Mouse (Mus musculus) thymus, adult 2 months (tissue): Measurements from ENCODE around the gene Kdelr2. TPM values are rescaled to one million over a fixed set of nuclear protein-coding genes. Genes with fewer than 3 reads are reported as not detected.

ENCODE experiments used
- DNase-seq: peaks from one replicate; pipeline ENCODE4 v3.0.0; 2021
- H3K27ac ChIP-seq: fragments of 200-500 bp; 2 replicates; pipeline ENCODE4 v1.5.1; 2012; ENCODE audit warnings: low read length, control low read depth; ENCODE audit not compliant: control insufficient read depth, insufficient read depth
- H3K27me3 ChIP-seq: fragments of 200-500 bp; 2 replicates; pipeline ENCODE4 v1.6.1; 2012; ENCODE audit warnings: mild to moderate bottlenecking, low read length, moderate library complexity, mixed read lengths; ENCODE audit not compliant: control insufficient read depth, insufficient read depth
- H3K36me3 ChIP-seq: fragments of 200-500 bp; 2 replicates; pipeline ENCODE4 v1.6.1; 2012; ENCODE audit warnings: mild to moderate bottlenecking, low read length, moderate library complexity; ENCODE audit not compliant: control insufficient read depth, insufficient read depth
- H3K4me1 ChIP-seq: fragments of 200-500 bp; replicated peaks from 2 replicates; pipeline ENCODE4 v1.6.1; 2012; ENCODE audit warnings: low read length; ENCODE audit not compliant: control insufficient read depth, insufficient read depth
- H3K4me3 ChIP-seq: fragments of 200-500 bp; 2 replicates; pipeline ENCODE4 v1.5.1; 2012; ENCODE audit warnings: mild to moderate bottlenecking, low read length, control low read depth, moderate library complexity; ENCODE audit not compliant: control insufficient read depth, insufficient read depth
- CTCF ChIP-seq: fragments of 200-500 bp; IDR thresholded peaks from 2 replicates; pipeline ENCODE4 v1.5.1; 2012; ENCODE audit warnings: mild to moderate bottlenecking, control low read depth, low read length, moderate library complexity, borderline replicate concordance; ENCODE audit not compliant: control insufficient read depth, poor library complexity, insufficient read depth; ENCODE audit errors: extremely low read depth
- POLR2A ChIP-seq: fragments of 200-500 bp; IDR thresholded peaks from 2 replicates; pipeline ENCODE4 v1.6.1; 2012; ENCODE audit warnings: mild to moderate bottlenecking, low read length, control low read depth, moderate library complexity; ENCODE audit not compliant: control insufficient read depth, poor library complexity, insufficient read depth; ENCODE audit errors: extremely low read depth
- WGBS: fragments of 180-500 bp; shearing (Covaris S2); methylation state at CpG from one replicate; pipeline ENCODE4 v1.1.7; 2018; 5-methylcytosine and 5-hydroxymethylcytosine counted together
- polyA plus RNA-seq: library from polyadenylated mRNA; depleted of rRNA; stranded (reverse); fragments of >200 nt; gene quantifications from 2 replicates; pipeline ENCODE4 v1.2.3, GENCODE M21; 2012

Kdelr2 gene
- polyA plus RNA-seq, 1 experiment, result 61.6 TPM

- TF ChIP-seq CTCF (no peak), POLR2A (no peak)
- Histone ChIP-seq H3K27ac (no peak overlapping the region), H3K36me3 (peaks cover 24% of the 10 kb centered on the region; the same call in 1 of the 2 replicates)
Observed at GRCm38 (mm10) chr5:143421484-143421883, 17.8 kb downstream of the Kdelr2 start.

GRCm38 (mm10) chr5:143422990-143423389 lies 19.4 kb downstream of the Kdelr2 start:
- Histone ChIP-seq H3K27me3 (no peaks in the 10 kb centered on the region), H3K36me3 (peaks cover 22% of the 10 kb centered on the region; the same call in 1 of the 2 replicates), H3K4me3 (no peak overlapping the region), H3K4me1 (no peaks in the 10 kb centered on the region), H3K27ac (no peak overlapping the region)
- TF ChIP-seq CTCF (no peak), POLR2A (no peak)
- 91% methylated on average over 4 of the region's 4 CpGs for WGBS
- no peak for DNase-seq

More at GRCm38 (mm10) chr5:143421484-143421883, 17.8 kb downstream of the Kdelr2 start:
- no peaks in the 10 kb centered on the region for H3K4me1 ChIP-seq
- 89% methylated on average over 4 of the region's 4 CpGs for WGBS
- H3K4me3 ChIP-seq, result no peak overlapping the region
- no peak for DNase-seq
- H3K27me3 ChIP-seq, result no peaks in the 10 kb centered on the region

GRCm38 (mm10) chr5:143423899-143424519 lies 20.4 kb downstream of the Kdelr2 start:
- H3K36me3 ChIP-seq, result peaks cover 13% of the 10 kb centered on the region; the same call in 1 of the 2 replicates
- no peak overlapping the region for H3K27ac ChIP-seq
- DNase-seq, result peak; percentile 61
- 15% methylated on average over 6 of the region's 6 CpGs for WGBS
- H3K27me3 ChIP-seq, result no peaks in the 10 kb centered on the region
- H3K4me3 ChIP-seq, result no peak overlapping the region
- TF ChIP-seq CTCF (no peak), POLR2A (no peak)
- H3K4me1 ChIP-seq, result no peaks in the 10 kb centered on the region

GRCm38 (mm10) chr5:143434421-143434820 lies 30.8 kb downstream of the Kdelr2 start:
- peak; percentile 77 for DNase-seq
- H3K4me1 ChIP-seq, result no peaks in the 10 kb centered on the region
- TF ChIP-seq POLR2A (no peak), CTCF (peak; percentile 78; the same call in 1 of the 2 replicates)
- H3K4me3 ChIP-seq, result no peak overlapping the region
- H3K36me3 ChIP-seq, result no peaks in the 10 kb centered on the region
- 4% methylated on average over 4 of the region's 4 CpGs for WGBS
- no peak overlapping the region for H3K27ac ChIP-seq
- no peaks in the 10 kb centered on the region for H3K27me3 ChIP-seq

GRCm38 (mm10) chr5:143441298-143441697 lies 37.7 kb downstream of the Kdelr2 start:
- Histone ChIP-seq H3K36me3 (no peaks in the 10 kb centered on the region), H3K27ac (no peak overlapping the region), H3K4me1 (no peaks in the 10 kb centered on the region), H3K4me3 (no peak overlapping the region), H3K27me3 (no peaks in the 10 kb centered on the region)
- TF ChIP-seq POLR2A, result no peak
- no peak for TF ChIP-seq CTCF
- DNase-seq, result no peak
- WGBS, result 79% methylated on average over 3 of the region's 3 CpGs

GRCm38 (mm10) chr5:143441753-143442152 lies 38.1 kb downstream of the Kdelr2 start:
- Histone ChIP-seq H3K4me1 (no peaks in the 10 kb centered on the region), H3K36me3 (no peaks in the 10 kb centered on the region), H3K27ac (no peak overlapping the region), H3K27me3 (no peaks in the 10 kb centered on the region), H3K4me3 (no peak overlapping the region)
- TF ChIP-seq CTCF (no peak), POLR2A (no peak)
- no peak for DNase-seq
- WGBS, result 57% methylated on average over 12 of the region's 12 CpGs
